Mouse (Mus musculus) midbrain, embryonic 11.5 days (tissue): ENCODE measurements at regions not wholly inside any gene's neighbourhood (a gene's known extent, or its start where the extent isn't known, plus 50 kb on each side); places are given as distances from the start of the nearest gene placed in this dataset. TPM values are rescaled to one million over a fixed set of nuclear protein-coding genes. Genes with fewer than 3 reads are reported as not detected.

Experiments
- ATAC-seq: fragments of 200-750 bp; cut with Nextera tagmentation; 2 replicates; pipeline ENCODE4 v1.8.0; 2017; ENCODE audit warnings: moderate TSS enrichment, moderate library complexity; ENCODE audit not compliant: low FRiP score
- DNase-seq: peaks from one replicate; pipeline ENCODE4 v3.0.0; 2015; ENCODE audit warnings: low spot score; ENCODE audit errors: missing footprints
- H3K27ac ChIP-seq: fragments of 300-500 bp; sonication (generic); 2 replicates; pipeline ENCODE4 v1.5.1; 2014; ENCODE audit warnings: low read depth, low read length
- H3K27me3 ChIP-seq: fragments of 300-500 bp; sonication (generic); 2 replicates; pipeline ENCODE4 v1.6.1; 2014; ENCODE audit warnings: mild to moderate bottlenecking, low read length, moderate library complexity, mixed read lengths; ENCODE audit not compliant: control insufficient read depth, insufficient read depth
- H3K36me3 ChIP-seq: fragments of 300-500 bp; sonication (generic); 2 replicates; pipeline ENCODE4 v1.6.1; 2014; ENCODE audit warnings: mild to moderate bottlenecking, low read length, moderate library complexity, mixed read lengths; ENCODE audit not compliant: control insufficient read depth, insufficient read depth
- H3K4me1 ChIP-seq: fragments of 300-500 bp; sonication (generic); 2 replicates; pipeline ENCODE4 v1.6.1; 2014; ENCODE audit warnings: low read length; ENCODE audit not compliant: control insufficient read depth, insufficient read depth
- H3K4me2 ChIP-seq: fragments of 300-500 bp; sonication (generic); 2 replicates; pipeline ENCODE4 v1.6.1; 2014; ENCODE audit warnings: mild to moderate bottlenecking, moderate library complexity
- H3K4me3 ChIP-seq: fragments of 300-500 bp; sonication (generic); 2 replicates; pipeline ENCODE4 v1.5.1; 2014; ENCODE audit warnings: low read depth, low read length
- H3K9ac ChIP-seq: fragments of 300-500 bp; sonication (generic); 2 replicates; pipeline ENCODE4 v1.6.1; 2014; ENCODE audit warnings: low read length
- H3K9me3 ChIP-seq: fragments of 300-500 bp; sonication (generic); 2 replicates; pipeline ENCODE4 v1.6.1; 2016; ENCODE audit warnings: low read length; ENCODE audit not compliant: control insufficient read depth
- WGBS: fragments of 180-500 bp; shearing (Covaris S2); extraction: QIAGEN DNeasy Blood & Tissue Kit; methylation state at CpG from one replicate; pipeline ENCODE4 v1.1.7; 2014; 5-methylcytosine and 5-hydroxymethylcytosine counted together
- microRNA-seq: library from miRNA; unstranded; fragments of <30 nt; microRNA quantifications from one replicate; pipeline ENCODE4, GENCODE M21; 2017

DNA sequence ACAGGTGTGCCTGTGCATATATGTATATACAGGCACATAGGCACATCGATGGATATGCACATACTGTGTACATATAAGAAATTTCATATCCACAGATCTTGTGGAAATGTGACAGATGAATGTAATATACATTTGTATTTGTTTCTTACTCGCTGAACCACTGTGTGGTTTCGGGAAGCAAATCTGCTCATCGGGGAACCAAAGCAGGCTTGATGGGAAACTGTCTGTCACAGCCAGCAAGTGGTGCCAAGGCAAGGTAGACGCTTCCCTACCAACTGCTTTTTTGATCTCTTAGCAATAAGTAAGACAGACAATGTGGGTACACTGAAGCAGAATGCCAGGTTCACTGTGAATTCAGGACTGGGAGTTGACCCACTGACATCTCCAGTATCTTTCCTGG, 80.3 kb upstream of the Sdk1 start:
- Histone ChIP-seq H3K9me3 (no peaks in the 10 kb centered on the region), H3K36me3 (no peaks in the 10 kb centered on the region), H3K4me2 (no peak overlapping the region), H3K4me1 (no peaks in the 10 kb centered on the region), H3K27me3 (no peaks in the 10 kb centered on the region), H3K4me3 (no peak overlapping the region), H3K9ac (no peak overlapping the region), H3K27ac (no peak overlapping the region)
- no peak for ATAC-seq
- WGBS = 95% methylated on average over 5 of the region's 5 CpGs
- DNase-seq = no peak

DNA sequence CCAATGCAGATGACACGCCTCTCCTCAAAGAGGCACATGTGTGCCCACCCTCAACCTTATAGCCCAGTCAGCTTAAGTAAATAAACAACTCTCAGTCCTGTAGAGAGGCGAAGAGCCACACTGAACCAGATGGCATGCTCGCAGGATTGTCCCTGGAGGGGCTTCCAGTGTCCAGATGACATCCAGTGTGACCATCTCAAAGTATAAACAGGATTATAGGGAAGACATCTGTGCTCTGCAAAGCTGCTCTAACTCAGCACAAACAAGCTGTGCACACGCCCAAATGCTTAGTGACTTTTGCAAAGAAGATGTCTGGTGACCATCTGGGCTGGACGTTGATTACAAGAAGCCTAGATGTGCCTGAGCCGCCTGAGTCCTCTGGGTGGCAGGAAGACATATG, 58.8 kb upstream of the Sdk1 start:
- H3K9ac ChIP-seq = no peak overlapping the region
- ATAC-seq (no peak), DNase-seq (peak; percentile 81)
- no peak overlapping the region for H3K27ac ChIP-seq
- no peaks in the 10 kb centered on the region for H3K27me3 ChIP-seq
- 68% methylated on average over 6 of the region's 6 CpGs for WGBS
- H3K36me3 ChIP-seq = no peaks in the 10 kb centered on the region
- no peak overlapping the region for H3K4me3 ChIP-seq
- H3K9me3 ChIP-seq = no peaks in the 10 kb centered on the region
- no peaks in the 10 kb centered on the region for H3K4me1 ChIP-seq
- no peak overlapping the region for H3K4me2 ChIP-seq

DNA sequence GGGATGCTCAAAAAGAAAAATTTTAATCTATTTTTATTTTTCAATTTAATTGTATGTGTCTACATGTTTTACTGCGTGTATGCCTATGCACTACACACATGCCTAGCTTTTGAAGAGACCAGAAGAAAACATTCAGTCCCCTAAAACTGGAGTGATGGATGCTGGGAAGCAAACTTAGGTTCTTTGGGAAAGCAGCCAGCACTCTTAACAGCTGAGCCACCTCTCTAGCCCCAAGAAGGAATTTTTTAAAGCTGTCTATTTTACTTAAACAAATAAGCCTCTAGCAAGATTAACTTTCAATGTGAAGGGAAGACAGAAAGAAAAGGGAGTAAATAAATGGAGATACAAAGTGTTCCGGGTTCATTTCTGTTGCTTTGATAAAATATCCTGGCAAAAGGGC, 52.3 kb upstream of the Sdk1 start:
- no peaks in the 10 kb centered on the region for H3K27me3 ChIP-seq
- no peaks in the 10 kb centered on the region for H3K4me1 ChIP-seq
- H3K9ac ChIP-seq = no peak overlapping the region
- no peak overlapping the region for H3K27ac ChIP-seq
- 78% methylated on average over 2 of the region's 2 CpGs for WGBS
- H3K9me3 ChIP-seq = no peaks in the 10 kb centered on the region
- DNase-seq = no peak
- H3K36me3 ChIP-seq = no peaks in the 10 kb centered on the region
- no peak overlapping the region for H3K4me2 ChIP-seq
- no peak for ATAC-seq
- no peak overlapping the region for H3K4me3 ChIP-seq

Small RNA genes in the stretch of these regions (microRNA-seq; reads per million reads assigned to microRNA genes)
- not detected for gene Gm26113
